Mouse (Mus musculus): ENCODE data around the gene R3hdml. TPM values are rescaled to one million over a fixed set of nuclear protein-coding genes. Genes with fewer than 3 reads are reported as not detected.

The R3hdml gene
- polyA plus RNA-seq, 1 experiment from 2014 or later, result not detected

DNA sequence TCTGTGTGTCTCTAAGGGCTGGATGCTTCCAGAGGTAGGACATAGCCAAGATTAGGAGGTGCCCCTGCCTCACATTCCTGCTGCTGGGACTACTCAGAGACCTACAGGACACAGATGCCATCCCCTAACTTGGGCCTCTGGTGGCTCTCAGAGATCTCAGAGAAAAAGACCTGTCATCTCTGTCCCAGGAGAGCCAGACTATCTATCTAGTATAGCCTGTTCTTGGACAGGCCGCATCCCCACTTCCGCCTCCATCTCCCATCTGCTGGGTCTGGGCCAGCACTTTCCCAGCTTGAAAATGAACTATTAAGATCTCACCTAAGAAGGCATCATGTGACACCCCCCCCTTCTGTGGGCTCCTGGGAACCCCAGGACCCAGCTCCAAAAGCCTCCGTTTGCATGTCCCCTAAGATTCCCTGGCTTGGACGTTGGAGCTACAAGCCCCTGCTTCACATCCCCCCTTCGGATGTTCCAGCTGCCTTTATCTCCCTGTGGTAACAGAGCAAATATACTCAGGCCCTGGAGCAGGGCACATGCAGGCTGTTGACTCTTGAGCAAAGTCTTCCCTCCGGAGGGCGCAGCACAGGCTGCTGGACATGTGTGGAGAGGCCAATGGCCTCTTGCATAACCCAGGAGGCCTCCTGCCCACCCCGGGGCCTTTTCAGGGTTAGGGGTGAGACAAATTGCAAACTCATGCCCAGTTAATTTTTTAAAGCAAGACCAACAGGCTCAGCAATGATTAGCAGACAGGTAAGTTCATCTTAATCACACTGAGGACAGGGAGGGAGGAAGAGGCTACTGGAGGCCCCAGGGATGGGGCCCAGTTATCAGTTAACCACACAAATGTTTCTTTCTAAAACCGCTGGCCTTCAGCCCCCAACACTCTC is 48.4 kb downstream of the R3hdml start:
- no peaks in the 10 kb centered on the region for H3K36me3 ChIP-seq
- H3K27ac ChIP-seq, result peak overlapping the region; percentile 82
- H3K9me3 ChIP-seq (replicated peaks), result no peaks in the 10 kb centered on the region
- H3K9ac ChIP-seq, result no peak overlapping the region; the same call in 1 of the 2 replicates
- peak; percentile 80 for ATAC-seq (ENCODE audit: low read depth)
- H3K4me2 ChIP-seq, result peak overlapping the region; percentile 37
- no peak overlapping the region for H3K4me3 ChIP-seq (replicated peaks)
- 0 out of 2 replicates have a peak, but pooled peaks cover 3% of the 10 kb centered on the region for H3K27me3 ChIP-seq
- DNase-seq, result peak; percentile 24
- H3K4me1 ChIP-seq (replicated peaks), result peaks cover 54% of the 10 kb centered on the region
- 40% methylated on average over 9 of the region's 9 CpGs for WGBS (ENCODE audit: insufficient replicate concordance)

DNA sequence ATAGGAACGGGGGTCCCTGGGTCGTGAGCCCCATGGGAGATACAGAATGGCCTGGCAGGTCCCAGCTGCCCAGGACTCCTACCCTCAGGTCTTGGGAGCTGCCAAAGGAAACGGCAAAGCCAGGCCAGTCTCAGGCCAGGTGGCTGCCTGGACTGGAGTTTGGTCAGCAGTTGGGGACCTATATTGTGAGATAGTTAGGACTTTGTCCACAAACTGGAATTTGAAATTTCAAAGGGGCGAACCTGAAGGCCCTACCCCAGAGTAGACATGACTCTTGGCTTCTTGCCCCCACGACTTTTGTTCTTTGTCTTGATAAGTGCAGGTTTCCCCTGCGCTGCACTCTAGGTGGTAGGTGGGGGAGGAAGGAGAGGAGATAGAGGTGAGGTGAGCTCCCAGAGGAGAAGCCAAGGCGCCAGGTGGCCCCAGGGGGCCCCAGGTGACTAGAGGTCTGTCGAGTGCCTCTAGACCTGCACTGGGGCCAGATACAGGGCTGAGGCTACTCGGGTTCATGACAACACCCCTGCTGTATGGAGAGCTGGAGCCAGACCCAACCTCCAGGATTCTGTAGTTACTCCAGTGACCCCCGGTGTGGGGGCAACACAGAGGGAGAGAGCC is 49.6 kb downstream of the R3hdml start:
- ATAC-seq (ENCODE audit: low read depth), result no peak
- H3K27me3 ChIP-seq, result 0 out of 2 replicates have a peak, but pooled peaks cover 3% of the 10 kb centered on the region
- H3K36me3 ChIP-seq, result no peaks in the 10 kb centered on the region
- H3K4me2 ChIP-seq, result peak overlapping the region; percentile 15; the same call in 1 of the 2 replicates
- no peak for DNase-seq
- no peak overlapping the region for H3K4me3 ChIP-seq (replicated peaks)
- H3K9me3 ChIP-seq (replicated peaks), result no peaks in the 10 kb centered on the region
- peak overlapping the region; percentile 82 for H3K27ac ChIP-seq
- H3K9ac ChIP-seq, result no peak overlapping the region
- WGBS (ENCODE audit: insufficient replicate concordance), result 43% methylated on average over 10 of the region's 10 CpGs
- peaks cover 42% of the 10 kb centered on the region for H3K4me1 ChIP-seq (replicated peaks)

DNA sequence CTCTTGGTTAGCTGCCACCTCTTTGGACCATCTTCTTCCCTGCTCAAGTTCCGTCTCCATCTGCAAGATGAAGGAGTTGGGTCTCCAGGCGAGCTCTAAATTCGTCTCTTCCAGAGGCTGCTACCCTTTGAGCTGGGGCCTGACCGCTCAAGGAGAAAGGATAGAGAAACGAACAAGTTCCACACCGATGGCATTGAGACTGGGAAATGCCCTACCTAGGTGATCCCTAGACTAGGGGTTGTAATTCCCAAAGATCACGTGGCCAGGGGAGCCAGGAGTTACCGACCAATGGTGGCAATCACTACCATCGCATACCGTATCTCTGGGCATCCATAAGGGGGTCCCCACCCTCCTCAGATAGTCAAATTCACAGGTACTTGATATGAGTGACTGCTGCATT is 50.6 kb downstream of the R3hdml start:
- Histone ChIP-seq H3K9me3 (replicated peaks) (no peaks in the 10 kb centered on the region), H3K4me2 (no peak overlapping the region), H3K9ac (no peak overlapping the region), H3K27me3 (0 out of 2 replicates have a peak, but pooled peaks cover 3% of the 10 kb centered on the region), H3K27ac (no peak overlapping the region; the same call in 1 of the 2 replicates), H3K4me3 (replicated peaks) (no peak overlapping the region), H3K36me3 (no peaks in the 10 kb centered on the region), H3K4me1 (replicated peaks) (peaks cover 40% of the 10 kb centered on the region)
- ATAC-seq (ENCODE audit: low read depth) (no peak), DNase-seq (no peak)
- WGBS (ENCODE audit: insufficient replicate concordance), result 69% methylated on average over 10 of the region's 10 CpGs

DNA sequence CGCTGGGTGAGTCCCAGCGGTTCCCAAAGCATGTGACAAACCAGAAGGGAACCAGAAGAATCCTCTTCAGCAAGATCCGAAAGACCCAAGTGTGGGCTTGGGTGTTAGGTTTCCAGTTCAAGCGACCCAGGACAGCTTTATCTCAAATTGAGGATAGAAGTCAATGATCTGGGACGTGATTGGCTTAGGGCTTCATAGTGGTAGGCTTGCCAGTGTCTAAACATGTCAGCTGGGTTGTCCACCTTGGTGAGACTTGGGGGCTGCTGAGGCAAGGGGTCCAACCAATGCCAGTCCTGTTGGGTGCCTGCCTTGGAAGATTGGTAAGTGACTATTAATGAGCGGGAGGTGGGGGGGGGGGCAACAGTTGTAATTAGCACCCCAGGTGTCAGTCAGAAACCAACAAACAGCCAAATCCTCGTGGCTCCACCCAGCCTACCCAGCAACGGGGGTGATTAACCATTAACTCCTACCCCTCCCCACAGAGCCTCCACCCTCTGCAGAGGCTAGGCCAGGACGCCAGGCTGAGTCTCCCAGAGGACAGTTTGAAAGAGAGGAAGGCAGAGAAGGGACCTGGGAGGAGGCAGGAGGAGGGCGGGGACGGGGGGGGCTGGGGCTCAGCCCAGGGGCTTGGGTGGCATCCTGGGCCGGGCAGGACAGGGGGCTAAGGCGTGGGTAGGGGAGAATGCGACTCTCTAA is 54.7 kb downstream of the R3hdml start:
- Histone ChIP-seq H3K27me3 (0 out of 2 replicates have a peak, but pooled peaks cover 2% of the 10 kb centered on the region), H3K9ac (peak overlapping the region; percentile 44), H3K36me3 (no peaks in the 10 kb centered on the region), H3K27ac (peak overlapping the region; percentile 43; the same call in 1 of the 2 replicates), H3K9me3 (replicated peaks) (no peaks in the 10 kb centered on the region), H3K4me2 (no peak overlapping the region), H3K4me1 (replicated peaks) (peaks cover 19% of the 10 kb centered on the region), H3K4me3 (replicated peaks) (peak overlapping the region; percentile 42)
- DNase-seq, result no peak
- peak; percentile 79 for ATAC-seq (ENCODE audit: low read depth)
- WGBS (ENCODE audit: insufficient replicate concordance), result 52% methylated on average over 14 of the region's 14 CpGs

DNA sequence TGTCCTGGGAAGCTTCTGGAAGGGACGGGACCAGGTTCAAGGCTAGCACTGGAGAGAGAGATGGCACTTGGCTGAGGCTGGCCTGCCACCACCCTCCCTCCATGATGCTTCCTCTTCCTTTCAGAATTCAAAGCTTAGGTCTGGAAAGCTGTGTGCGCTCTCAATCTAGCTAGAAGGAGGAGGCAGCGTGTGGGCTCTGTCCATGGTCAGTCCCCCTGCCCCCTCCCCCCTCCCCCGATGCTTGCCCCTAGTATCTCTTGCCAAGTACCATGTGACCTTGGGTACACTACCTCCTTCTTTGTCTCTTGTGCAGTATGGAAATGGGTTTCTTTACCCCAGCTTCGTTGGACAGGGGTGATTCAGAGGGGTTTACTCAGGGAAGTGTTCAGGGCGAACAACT is 56.7 kb downstream of the R3hdml start:
- H3K9ac ChIP-seq, result peak overlapping the region; percentile 44
- 51% methylated on average over 6 of the region's 6 CpGs for WGBS (ENCODE audit: insufficient replicate concordance)
- no peak for DNase-seq

DNA sequence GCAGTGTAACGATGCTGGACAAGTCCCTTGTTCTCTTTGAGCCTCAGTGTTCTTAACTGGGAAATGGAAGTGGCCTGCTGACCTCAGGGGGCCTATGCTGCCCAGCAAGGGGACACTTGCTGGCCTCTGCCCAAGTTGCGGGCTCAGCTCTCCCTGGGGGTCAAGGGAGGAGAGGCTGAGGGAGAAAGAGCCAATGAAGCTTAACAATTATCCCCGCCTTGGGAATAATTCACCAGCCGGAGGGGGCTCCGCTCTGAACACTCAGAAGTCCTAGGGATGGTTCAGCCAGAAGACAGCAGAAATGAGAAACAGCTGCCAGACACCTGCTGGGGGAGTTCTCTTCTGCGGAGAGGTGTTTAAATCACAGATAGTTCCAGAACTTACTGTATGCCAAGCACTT is 57.7 kb downstream of the R3hdml start:
- ATAC-seq (ENCODE audit: low read depth) (no peak), DNase-seq (no peak)
- Histone ChIP-seq H3K27me3 (no peaks in the 10 kb centered on the region), H3K36me3 (peaks cover 9% of the 10 kb centered on the region; the same call in 1 of the 2 replicates), H3K27ac (no peak overlapping the region), H3K9ac (peak overlapping the region; percentile 38; the same call in 1 of the 2 replicates), H3K4me3 (replicated peaks) (peak overlapping the region; percentile 42), H3K4me1 (replicated peaks) (peaks cover 34% of the 10 kb centered on the region), H3K9me3 (replicated peaks) (no peaks in the 10 kb centered on the region), H3K4me2 (peak overlapping the region; percentile 52)
- 65% methylated on average over 6 of the region's 6 CpGs for WGBS (ENCODE audit: insufficient replicate concordance)

More for the DNA sequence above, 56.7 kb downstream of the R3hdml start:
- Histone ChIP-seq H3K27ac (peak overlapping the region; percentile 25; the same call in 1 of the 2 replicates), H3K4me1 (replicated peaks) (peaks cover 28% of the 10 kb centered on the region), H3K4me3 (replicated peaks) (peak overlapping the region; percentile 42), H3K4me2 (peak overlapping the region; percentile 52), H3K36me3 (peaks cover 9% of the 10 kb centered on the region; the same call in 1 of the 2 replicates), H3K9me3 (replicated peaks) (no peaks in the 10 kb centered on the region), H3K27me3 (no peaks in the 10 kb centered on the region)
- ATAC-seq (ENCODE audit: low read depth), result no peak

Other genes starting within 250 kb of the R3hdml start
- gene Jph2, start 94.3 kb upstream of the R3hdml start, polyA plus RNA-seq (2015; fragmentation: Nextera tagmentation; extraction: Ambion mirVana), result 0.16 and 0.21 TPM in 2 replicates
- 36.1 and 39.2 TPM in 2 replicates for gene Oser1, start 67.6 kb upstream of the R3hdml start, polyA plus RNA-seq (2015; fragmentation: Nextera tagmentation; extraction: Ambion mirVana)
- 0.20 and 0.35 TPM in 2 replicates for gene Gdap1l1, start 53.8 kb upstream of the R3hdml start, polyA plus RNA-seq (2015; fragmentation: Nextera tagmentation; extraction: Ambion mirVana)
- 4.7 and 5.3 TPM in 2 replicates for gene Fitm2, start 19.7 kb upstream of the R3hdml start, polyA plus RNA-seq (2015; fragmentation: Nextera tagmentation; extraction: Ambion mirVana)
- 12.3 and 15.3 TPM in 2 replicates for gene Hnf4a, start 14.5 kb downstream of the R3hdml start, polyA plus RNA-seq (2015; fragmentation: Nextera tagmentation; extraction: Ambion mirVana)
- 13.9 and 15.9 TPM in 2 replicates for gene Ttpal, start 110.0 kb downstream of the R3hdml start, polyA plus RNA-seq (2015; fragmentation: Nextera tagmentation; extraction: Ambion mirVana)
- 112 and 130 TPM in 2 replicates for gene Serinc3, start 152.8 kb downstream of the R3hdml start, polyA plus RNA-seq (2015; fragmentation: Nextera tagmentation; extraction: Ambion mirVana)
- gene Pkig, start 166.1 kb downstream of the R3hdml start, polyA plus RNA-seq (2015; fragmentation: Nextera tagmentation; extraction: Ambion mirVana), result 122 and 139 TPM in 2 replicates

Measured in liver, embryonic 13.5 days (tissue).